Mouse (Mus musculus): ENCODE data around the gene Gab1.
A peak's percentile ranks its signal among the peaks of the same experiment; 100 is the strongest.

Gene Gab1

DNA sequence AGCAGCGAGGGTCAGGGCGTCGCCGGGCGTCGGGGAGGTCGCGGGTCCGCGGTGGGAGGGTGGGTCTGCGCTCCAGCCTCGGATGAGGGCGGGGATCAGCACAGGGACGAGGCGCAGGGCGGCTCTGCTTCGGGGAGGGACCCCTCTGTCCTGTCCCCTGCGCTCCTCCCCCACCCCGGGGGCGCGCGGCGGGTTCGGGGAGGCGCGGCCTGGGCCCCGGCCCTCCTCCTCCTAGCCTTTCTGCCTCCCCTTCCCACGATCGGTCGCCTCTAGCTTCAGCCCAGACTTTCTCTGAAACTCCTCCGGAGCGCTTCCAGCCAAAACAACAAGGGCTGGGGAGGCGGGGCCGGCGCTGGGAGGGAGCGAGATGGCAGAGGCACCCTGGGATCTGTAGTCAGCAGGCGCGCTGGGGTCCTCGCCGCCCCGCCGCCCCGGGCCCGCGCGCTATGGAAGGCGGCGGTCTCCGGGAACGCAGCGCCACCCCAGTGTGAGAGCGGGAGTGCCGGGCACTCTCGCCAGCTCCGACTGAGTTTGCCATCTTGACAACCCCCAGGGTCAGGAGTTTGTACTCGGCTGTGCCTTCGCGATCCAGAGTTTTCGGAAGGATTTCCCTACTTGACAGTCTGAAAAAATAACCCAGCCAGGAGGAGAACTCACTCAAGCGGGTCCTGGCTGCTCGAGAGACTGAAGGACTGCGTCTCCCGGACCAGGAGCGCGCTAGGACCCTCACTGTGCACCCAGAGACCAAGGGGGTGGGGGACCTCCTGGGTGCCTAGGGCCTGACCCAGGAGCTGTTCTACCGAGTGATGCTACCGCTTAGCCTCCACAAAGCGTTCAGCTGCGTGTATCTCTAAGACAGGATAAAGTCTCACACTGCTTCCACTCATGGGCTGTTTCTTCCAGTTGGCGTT lies at the start of gene Gab1:
Gab1 (minus strand) TSS at position 324 of the 911 bp plus-strand sequence.
- DNase-seq (ENCODE audit: extremely low spot score, low spot score), result peak; percentile 92

DNA sequence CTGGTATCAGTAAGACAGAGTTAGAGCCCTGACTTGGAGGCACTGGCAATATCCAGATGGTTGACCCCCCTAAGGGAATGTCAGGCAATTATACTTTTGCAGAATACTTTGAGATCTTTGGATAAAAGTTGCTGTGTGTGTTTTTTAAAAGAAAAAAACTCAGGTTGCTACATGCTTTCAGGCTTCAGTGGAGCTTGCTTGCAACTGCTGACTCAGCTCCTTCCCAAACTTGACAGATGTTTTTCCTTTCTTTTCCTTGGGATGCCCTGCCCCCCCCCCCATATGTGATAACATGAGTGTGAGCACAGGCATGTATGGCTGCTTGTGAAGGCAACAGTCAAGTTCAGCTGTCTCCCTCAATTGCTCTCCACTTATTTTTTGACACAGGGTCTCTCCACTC lies 48.5 kb upstream of the Gab1 start:
- DNase-seq (ENCODE audit: extremely low spot score, low spot score), result no peak

DNA sequence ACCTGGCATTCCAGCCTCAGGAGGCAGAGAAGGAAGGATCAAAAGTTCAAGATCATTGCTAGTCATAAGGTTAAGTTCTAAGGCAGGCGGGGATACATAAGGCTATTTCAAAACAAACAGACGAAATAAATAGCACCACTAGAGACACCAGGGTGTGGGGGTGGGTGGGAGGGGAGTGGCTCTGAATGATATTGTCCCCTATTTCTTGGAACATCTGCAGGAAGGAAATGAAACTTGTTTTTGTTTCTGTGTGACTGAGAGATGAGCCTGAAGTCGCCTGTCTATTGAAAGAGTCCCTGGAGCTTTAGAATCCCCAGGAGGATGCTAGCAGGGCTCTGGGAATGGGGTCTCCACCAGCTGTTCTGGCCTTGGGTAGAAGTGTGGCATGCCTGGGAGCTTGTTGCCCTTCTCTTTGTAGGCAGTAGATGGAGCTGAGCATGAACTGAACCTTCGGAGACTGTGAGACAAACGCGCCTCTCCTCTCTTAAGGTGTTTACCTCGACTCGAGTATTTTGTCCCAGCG lies 43.5 kb upstream of the Gab1 start:
- DNase-seq (ENCODE audit: extremely low spot score, low spot score), result no peak

DNA sequence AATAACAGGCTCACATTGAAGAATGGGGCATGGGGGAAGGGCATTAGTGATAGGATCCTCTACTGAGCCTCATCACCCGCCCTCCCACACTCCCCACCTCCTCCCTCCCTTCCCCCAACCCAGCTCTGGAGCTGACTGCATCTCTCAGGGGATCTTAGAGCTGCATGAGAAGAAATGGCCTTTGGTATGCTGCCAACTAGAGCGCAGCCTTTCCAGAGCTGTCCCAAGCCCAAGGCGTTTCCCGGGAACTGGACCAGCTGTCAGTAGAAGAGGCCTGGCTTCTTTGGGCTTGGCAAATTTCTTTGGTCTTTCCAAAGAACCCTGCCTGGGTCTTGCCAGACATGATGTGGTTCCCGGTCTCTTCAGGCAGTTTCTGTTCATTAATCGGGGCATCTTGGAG lies 42.3 kb upstream of the Gab1 start:
- DNase-seq (ENCODE audit: extremely low spot score, low spot score), result no peak

DNA sequence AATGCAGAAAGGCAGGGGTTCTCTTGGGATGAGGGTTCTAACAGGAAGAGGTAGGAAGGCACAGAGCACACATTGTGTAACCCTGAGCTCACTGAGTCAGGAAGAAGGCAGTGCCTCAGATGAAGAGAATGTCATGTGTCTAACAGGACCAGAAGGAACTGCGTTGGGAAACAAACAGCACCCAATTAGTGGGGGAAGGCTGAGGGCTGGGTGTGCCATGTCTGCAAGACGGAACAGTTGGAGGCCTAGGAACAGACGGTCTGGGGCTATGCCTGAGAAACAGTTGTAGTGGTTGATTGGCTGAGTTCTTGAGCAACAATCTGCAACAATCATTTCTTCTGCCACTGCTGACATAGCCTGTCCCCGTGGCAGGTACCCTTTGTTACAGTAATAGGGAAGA lies 38.8 kb upstream of the Gab1 start:
- no peak for DNase-seq (ENCODE audit: extremely low spot score, low spot score)

DNA sequence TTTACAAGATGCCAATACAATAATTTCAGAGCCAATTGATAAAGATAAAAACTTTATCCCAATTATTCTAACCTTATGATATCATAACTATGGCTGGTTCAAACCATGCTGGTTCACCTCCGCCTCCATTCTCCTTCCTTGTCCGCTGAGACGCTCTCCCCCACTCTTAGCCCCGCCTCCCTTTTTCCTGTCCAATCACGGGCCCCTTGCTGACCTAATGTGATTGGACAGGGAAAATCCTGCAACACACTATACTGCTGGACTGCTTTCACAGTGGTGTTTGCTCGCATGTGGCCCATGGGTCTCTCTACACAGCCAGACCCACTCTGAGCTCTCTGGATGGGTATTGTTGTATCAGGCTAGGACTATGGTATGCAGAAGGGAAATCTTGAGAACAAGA lies 38.2 kb upstream of the Gab1 start:
- no peak for DNase-seq (ENCODE audit: extremely low spot score, low spot score)

DNA sequence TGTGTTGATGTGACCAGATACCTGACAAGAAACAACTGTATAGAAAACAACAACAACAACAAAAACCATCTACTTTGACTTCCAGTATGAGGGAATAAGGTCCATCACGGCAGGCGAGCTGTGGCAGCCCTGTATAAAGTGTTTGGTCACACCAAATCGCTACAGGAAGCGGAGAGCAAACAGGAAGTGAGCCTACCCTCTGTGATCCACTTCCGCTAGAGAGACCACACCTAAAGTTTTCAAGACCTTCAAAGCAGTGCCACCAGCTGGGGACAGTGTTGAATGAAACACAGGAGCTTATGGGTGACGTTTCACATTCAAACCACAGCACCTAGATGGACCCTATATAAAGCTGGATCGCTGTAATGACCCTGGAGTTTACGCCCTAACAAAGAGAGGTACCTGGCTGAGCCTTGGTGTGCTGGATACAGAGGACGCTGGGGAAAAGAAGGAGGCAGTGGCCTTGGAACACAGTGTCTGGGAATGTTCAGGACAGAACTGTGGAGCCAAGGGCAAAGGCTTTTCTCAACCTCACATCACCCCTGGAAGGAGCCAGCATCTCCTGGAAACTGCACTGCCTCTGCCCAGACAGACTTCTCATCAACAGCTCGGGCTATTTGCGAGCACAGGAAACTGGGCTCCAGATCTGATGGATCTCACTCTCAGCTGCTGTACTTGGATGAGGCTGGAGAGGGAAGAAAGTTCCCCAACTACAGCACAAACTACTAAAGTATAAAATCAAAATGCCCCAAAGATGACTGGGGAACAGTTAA lies 36.3 kb upstream of the Gab1 start:
- DNase-seq (ENCODE audit: extremely low spot score, low spot score), result no peak

DNA sequence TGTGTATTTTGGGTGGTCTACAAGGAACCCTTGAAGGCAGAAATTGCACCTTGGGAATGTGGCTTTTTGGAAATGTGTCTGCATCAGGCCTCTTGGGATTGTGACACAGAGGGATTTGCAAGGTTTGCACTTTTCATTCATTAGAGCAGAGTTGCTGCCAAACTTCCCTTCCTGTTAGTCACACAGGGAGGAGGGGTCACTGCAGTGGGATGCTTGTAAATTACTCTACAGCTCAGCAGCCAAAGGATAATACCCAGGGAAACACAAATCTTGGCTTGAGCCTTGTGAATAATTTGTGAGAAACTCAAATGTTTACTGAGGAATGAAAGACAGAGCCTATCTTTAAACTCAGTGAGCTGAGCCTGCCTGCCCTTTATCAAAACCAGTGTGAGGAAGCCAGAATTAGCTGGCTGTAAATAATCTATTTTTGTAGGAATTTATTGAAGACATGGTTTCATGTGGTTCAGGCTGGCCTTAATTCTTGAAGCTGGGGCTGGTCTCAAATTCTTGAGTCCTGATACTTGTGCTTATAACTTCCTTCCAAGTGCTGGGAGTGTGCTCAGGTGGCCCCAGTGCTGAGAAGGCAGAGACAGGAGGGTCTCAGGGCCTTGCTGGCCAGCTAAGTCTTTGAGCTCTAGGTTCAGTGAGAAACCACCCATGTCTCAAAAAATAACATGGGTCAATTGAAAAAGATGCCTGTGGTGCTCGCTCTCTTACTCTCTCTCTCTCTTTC lies 32.9 kb upstream of the Gab1 start:
- DNase-seq (ENCODE audit: extremely low spot score, low spot score), result no peak

DNA sequence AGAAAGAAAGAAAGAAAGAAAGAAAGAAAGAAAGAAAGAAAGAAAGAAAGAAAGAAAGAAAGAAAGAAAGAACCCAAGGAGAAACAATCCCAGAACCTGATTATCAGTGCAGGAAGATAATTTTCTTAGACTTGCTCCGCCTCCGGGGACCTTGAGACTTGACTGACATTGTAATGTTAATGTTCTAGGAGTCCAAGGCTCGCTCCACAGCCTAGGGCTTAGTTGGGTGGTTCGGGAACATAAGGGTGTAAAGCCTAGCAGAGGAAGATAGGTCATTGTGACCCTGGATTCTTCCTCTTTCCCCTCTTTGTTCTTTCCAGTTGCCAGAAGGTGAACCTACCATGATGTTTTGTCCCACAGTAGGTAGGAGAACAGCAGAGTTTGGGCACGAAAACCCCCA lies 31.1 kb upstream of the Gab1 start:
- no peak for DNase-seq (ENCODE audit: extremely low spot score, low spot score)

DNA sequence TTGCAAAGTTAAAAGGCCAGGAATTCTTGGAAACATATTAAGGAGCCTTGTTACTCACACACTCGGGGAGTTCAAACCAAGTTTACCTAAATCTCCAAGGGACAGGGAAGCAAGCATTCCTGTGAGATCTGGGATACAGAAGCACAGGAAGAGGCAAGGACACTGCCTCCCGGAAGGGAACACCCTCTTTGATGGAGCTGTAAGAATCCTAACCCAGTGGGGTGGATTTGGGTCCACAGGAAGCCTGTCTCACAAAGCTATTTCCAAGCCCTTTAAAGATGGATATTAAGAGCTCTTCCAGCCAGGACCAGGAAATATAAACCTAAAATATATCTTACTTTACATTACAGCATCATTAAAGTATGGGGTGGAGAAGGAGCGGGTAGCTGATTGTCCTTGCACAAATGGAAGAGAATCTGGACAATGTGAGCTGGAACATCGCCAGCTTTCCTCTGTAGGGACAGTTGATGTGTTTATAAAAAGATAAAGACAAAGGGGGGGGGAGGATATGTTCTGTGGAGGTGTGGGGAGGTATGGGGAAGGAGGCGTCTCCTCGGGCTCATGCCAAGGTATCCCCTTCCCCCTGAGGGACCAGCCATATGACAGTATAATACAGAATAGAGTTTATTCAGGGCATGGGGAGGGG lies 28.1 kb upstream of the Gab1 start:
- DNase-seq (ENCODE audit: extremely low spot score, low spot score), result no peak

DNA sequence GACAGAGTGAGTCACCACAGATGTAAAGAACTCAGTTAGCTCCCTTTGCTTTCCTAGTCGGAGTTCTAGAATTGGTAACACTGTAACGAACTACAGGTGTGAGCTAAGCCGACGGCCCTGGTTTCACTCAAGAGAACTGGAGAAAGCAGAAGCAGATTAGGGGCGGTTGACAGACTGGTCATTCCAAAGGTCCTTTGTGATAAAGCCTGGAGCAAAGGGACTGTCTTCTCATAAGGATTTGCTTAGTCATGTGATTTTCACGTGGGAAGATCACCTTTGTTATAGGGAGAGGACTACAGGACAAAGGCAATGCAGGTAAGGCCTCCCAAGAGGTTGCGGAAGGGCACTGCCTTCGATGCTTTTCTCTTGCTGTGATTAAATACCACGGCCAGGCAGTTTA lies 22.0 kb upstream of the Gab1 start:
- no peak for DNase-seq (ENCODE audit: extremely low spot score, low spot score)

DNA sequence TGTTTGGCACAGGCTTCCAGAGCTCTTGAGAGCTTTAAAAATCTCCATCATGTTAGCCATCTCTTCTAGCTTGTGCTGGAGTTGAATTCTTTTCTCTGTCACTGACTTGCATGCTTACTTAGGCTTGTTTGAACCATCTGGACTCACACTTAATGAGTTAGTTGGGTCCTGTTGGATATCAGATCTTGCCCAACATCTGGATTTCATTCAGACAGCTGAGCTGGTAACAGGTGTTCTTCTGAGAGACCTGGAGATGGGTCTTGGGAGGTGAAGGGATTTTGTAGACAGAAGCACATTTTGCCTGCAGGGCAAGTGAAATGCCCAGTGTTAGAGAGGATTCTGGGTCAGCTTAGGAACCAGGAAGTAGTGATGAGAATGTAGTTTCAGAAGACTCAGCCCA lies 19.0 kb upstream of the Gab1 start:
- DNase-seq (ENCODE audit: extremely low spot score, low spot score), result no peak

DNA sequence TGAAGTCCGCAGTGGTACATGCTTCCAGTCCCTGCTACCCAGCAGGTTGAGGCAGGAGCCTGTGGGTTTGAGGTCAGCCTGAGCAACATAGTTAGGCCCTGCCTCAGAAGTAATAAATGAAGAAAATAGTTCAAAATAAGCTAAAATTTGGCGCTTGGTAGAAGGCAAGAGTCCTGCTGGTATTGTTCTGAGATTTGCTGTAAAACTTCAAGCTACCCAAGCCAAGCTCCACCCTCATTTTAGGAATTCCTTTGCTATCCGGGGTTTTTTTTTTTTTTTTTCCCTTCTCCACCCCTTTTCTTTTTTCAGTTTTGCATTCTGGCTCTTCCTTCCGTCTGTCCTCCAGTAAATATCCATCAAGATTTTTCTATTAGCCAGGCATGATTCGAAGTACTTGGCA lies 15.7 kb upstream of the Gab1 start:
- DNase-seq (ENCODE audit: extremely low spot score, low spot score), result no peak

DNA sequence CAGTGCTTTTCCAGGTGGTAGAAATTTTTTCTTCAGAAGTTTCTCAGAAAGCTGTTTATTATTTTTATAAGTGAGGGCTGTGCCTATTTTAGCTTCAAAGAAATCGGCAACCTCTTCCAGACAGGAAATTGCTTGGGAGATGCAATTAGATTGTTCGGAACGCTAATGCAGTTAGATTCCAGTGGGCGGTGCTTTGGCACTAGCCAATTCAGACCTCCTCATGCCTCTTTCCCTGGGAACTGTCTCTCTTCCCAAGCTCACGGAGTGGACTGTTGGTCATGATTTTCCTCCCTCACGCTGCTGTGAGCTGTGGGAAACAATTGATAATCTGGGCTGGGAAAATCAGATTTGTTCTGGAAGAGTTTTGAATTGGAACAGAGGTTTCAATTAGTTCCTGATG lies 15.1 kb upstream of the Gab1 start:
- no peak for DNase-seq (ENCODE audit: extremely low spot score, low spot score)

DNA sequence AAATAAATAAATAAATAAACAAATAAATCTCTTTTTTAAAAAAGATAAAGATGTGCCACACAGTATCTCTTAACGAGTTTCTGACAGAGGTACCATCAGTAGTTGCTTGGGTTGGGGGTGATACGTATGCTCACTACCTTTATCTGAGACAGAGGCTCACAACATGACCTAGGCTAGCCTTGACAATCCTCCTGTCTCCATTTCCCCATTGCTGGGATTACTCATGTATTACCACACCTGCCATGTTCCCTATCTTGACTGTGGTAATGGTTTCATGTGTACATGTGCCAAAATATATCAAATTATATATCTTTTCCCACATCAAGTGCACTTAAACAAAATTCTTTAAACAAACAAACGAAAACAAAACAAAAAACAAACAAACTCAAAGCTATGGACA lies 14.2 kb upstream of the Gab1 start:
- no peak for DNase-seq (ENCODE audit: extremely low spot score, low spot score)

DNA sequence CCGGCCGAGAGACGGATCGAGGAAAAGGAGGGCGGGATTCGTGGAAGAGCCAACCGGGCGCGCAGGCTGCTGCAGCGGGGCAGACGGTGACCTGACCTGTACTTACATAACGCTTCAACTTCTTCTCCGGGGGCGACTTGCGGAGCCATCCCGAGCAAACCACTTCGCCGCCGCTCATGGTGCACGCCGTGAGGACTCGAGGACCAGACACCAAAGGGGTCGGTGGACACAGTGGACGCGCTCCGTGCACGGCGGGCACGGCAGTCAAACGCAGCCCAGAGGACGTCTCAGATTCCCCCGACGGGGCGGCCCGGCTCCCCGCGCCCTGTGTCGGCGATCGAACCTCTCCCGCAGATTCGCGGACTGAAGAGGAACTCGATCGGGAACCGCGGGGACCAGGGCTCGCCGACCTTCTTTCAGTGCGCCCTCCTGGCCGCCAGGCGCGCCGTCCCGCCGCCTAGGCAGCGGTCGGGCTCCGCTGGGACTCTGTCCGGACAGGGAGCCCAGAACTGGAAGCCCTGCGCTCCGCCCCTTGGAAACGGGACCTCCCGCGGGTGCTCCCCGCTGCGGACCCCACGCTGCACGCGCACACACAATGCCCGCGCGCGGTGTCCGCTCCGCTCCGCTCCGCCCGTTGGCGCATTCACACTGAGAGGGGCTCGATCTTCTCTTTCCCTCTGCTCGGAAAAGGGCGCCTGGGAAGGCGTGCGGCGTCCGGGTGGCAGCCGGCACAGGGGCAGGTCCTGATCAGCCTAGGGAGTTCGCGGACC lies 708 bp downstream of the Gab1 start:
- peak; percentile 80 for DNase-seq (ENCODE audit: extremely low spot score, low spot score)

DNA sequence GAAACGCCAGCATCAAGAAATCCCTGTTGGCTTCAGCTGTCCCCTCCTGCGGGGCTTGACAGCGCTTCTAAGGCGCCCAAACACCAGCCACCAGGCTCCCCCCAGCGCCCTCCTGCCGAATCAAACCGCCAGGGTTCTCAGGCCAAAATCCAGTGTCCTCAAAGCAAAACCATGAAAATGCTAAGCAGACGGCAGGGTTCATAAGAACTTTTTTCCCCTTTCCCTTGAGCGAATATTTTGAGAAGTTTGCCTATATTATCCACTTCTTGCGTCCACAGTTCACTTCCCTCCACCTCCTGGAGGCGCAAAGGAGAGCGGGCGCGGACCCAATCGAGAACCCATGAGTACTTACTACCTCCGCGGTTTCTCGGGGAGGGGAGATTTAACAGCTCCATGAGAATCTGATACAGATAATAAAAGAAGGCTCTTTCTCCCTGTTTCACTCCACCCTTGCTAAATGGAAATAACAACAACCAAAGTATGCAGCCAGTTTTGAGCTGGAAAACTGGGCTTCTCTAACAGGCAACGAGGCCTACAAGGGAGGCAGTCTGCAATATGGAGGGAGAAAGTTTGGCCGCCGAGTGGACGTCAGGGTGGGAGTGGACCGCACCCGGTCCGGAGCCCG lies 1.4 kb downstream of the Gab1 start:
- DNase-seq (ENCODE audit: extremely low spot score, low spot score), result peak; percentile 70

DNA sequence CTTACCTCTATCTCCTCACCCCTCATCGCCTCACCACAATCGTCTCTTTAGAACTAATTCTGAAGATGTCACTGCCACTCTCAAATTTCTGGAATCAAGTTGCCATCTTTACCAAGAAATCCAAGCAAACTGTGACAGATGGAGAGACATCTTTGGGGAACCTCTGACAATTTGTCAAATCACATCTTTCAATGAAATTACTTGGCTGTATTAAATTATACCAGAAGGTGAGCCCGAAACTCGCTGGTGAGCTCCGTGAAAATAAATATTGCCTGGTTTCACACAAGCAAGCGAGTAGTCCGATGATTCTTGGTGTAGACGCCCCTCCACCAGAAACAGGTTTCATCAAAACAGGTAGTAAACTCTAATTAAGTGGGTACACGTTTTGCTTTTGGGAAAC lies 2.2 kb downstream of the Gab1 start:
- DNase-seq (ENCODE audit: extremely low spot score, low spot score), result no peak

DNA sequence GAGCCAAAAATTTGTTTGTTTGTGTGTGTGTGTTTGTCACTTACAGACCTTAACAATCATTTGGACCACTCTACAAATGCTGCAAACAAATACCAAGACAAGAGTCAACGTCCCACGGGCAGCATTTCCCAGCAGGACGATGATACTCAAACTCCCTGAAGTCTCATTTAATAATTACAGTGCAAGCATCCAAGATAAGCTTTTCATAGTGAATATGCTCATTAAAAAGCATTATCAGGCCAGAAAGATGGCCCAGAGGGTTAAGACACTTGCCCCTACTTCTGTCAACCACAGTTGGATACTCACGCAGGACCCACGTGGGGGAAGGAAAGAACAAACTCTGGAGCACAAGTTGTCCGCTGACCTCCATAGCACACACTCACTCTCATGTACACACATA lies 4.8 kb downstream of the Gab1 start:
- DNase-seq (ENCODE audit: extremely low spot score, low spot score), result no peak

Data from neural tube, embryonic 10.5 days (tissue).